Mouse (Mus musculus) ES-Bruce4 (cell line): Measurements from ENCODE around the gene Myo1b.

ENCODE experiments used
- CTCF ChIP-seq: IDR thresholded peaks from one replicate; pipeline ENCODE4 v1.8.1; 2011; ENCODE audit warnings: low read depth, low read length
- EP300 ChIP-seq: IDR thresholded peaks from 2 replicates; pipeline ENCODE4 v1.6.1; 2011; ENCODE audit warnings: low read depth, low read length; ENCODE audit not compliant: insufficient read depth
- POLR2A ChIP-seq: IDR thresholded peaks from one replicate; pipeline ENCODE4 v1.8.1; 2011; ENCODE audit warnings: low read length; ENCODE audit not compliant: insufficient read depth

DNA sequence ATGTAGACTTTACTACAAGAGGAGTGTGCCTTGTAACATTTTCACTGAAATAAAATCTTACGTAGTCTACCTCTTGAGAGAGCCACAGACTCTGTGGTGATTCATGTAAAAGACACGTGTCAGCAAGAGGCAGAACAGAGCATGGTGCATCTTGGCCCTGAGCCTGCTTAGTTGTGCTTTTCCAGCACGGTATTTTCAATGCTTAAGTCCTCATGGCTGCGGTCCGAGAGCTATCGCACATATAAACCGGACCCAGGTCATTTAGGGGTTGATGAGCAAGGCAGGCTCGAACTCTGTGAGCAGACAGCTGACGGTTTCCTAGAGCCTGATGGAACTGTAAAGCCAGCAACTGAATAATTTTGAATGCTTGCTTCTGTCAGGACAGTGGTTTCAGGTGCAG, 86.5 kb downstream of the Myo1b start:
- no peak for TF ChIP-seq POLR2A
- no peak for TF ChIP-seq EP300
- no peak for TF ChIP-seq CTCF
